Mouse (Mus musculus) embryonic fibroblast, embryonic 13.5 days (primary cell): ENCODE measurements around the gene E130309D02Rik.

Experiments used
- CTCF ChIP-seq: IDR thresholded peaks from 2 replicates; pipeline ENCODE4 v1.5.1; 2011; ENCODE audit warnings: mild to moderate bottlenecking, control low read depth, low read length, moderate library complexity, borderline replicate concordance; ENCODE audit not compliant: insufficient read depth
- POLR2A ChIP-seq: IDR thresholded peaks from 2 replicates; pipeline ENCODE4 v1.6.1; 2011; ENCODE audit warnings: low read depth, mild to moderate bottlenecking, control low read depth, low read length, moderate library complexity

DNA sequence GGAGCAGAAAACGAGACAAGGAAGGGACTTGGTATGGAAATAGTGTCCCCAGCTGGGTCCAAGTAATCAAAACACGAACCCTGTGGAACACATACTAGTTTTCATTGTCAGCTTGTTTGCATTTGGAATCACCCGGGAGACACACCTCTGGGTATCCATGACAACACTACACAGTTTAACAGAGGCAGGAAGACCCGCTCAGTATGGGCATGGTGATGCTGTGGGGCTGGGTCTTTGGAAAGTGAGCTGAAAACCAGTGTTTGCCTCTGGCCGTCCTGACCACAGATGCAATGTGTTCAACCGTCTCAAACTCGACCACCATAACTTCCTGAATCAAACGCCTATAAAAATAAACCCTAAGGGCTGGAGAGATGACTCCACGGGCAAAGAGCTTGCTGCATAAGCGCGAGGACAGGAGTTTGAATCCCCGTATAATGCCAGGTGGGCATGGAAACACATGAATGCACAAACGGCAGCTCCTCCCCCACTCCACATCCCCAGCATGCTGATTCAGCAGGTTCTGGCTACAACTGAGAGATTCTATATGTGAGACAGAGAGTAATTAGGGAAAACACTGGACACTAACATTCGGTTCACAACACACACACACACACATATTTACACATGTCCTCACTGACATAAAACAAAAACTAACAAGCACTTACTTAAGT lies 19.4 kb upstream of the E130309D02Rik start:
- TF ChIP-seq CTCF (no peak), POLR2A (no peak)
